Mouse (Mus musculus) liver, embryonic 14.5 days (tissue): Measurements from ENCODE around the gene Sardh.

Source experiments
- CTCF ChIP-seq: IDR thresholded peaks from 2 replicates; pipeline ENCODE4 v1.5.1; 2016; ENCODE audit warnings: antibody characterized with exemption, low read depth, control low read depth
- EP300 ChIP-seq: IDR thresholded peaks from 2 replicates; pipeline ENCODE4 v1.6.1; 2016; ENCODE audit warnings: antibody characterized with exemption, low read depth

GRCm38 (mm10) chr2:27268325-27268724 lies 20.2 kb upstream of the Sardh start:
- no peak for TF ChIP-seq EP300
- no peak for TF ChIP-seq CTCF
